Mouse (Mus musculus) ES-CJ7 (cell line): ENCODE results near the gene Slc39a11.
A peak's percentile ranks its signal among the peaks of the same experiment; 100 is the strongest.

ENCODE experiments used
- DNase-seq: peaks from one replicate; pipeline ENCODE4 v3.0.0; 2011; ENCODE audit warnings: low read depth, low spot score

Slc39a11 gene

DNA sequence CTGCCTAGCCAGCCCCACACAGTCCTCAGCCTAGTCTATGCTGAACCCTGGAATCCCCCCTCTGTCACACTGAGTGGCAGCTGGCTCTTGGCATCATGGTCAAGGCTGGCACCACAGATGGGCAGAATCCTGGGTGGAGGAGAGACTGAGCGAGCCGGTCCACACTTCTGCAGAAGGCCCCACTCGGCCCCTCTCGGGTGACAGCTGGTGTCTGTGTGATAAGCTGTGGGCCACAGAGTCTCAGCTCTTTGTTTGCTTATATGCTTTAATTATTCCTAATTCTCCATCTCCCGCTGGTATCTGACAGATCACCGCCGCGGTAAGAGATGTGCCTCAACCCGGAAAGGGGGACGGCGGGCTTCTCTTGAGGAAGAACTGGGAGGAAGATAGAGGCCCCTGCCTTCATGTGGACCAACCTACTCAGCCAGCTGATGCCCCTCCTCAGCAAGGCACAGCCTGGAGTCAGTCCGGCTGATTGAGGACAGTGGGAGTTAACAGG, 182.5 kb downstream of the Slc39a11 start:
- no peak for DNase-seq

- no peak for DNase-seq
Measured at GRCm38 (mm10) chr11:113460118-113460517, 189.8 kb downstream of the Slc39a11 start.

- peak; percentile 45 for DNase-seq
Measured at GRCm38 (mm10) chr11:113458582-113459210, 191.2 kb downstream of the Slc39a11 start.

- no peak for DNase-seq
Measured at GRCm38 (mm10) chr11:113452861-113453568, 196.9 kb downstream of the Slc39a11 start.

GRCm38 (mm10) chr11:113451301-113451700, 198.6 kb downstream of the Slc39a11 start:
- no peak for DNase-seq

DNA sequence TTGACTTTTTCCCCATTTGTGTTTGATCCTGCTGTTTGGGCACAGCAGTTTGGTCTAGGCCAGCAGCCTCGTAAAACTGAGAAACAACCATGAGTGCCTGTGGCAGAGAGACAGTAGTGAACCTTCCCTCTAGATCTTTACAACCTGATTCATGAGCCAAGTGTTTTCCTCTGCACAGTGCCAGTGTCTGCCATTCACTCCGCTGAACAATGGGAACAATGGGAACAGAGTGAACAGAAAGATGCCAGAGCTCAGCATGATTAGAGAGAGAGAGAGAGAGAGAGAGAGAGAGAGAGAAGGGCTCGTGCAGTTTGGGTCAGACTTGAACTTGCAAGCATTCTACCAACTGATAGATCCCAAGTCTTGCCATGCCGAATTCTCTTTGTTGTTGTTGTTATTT, 199.2 kb downstream of the Slc39a11 start:
- no peak for DNase-seq

DNA sequence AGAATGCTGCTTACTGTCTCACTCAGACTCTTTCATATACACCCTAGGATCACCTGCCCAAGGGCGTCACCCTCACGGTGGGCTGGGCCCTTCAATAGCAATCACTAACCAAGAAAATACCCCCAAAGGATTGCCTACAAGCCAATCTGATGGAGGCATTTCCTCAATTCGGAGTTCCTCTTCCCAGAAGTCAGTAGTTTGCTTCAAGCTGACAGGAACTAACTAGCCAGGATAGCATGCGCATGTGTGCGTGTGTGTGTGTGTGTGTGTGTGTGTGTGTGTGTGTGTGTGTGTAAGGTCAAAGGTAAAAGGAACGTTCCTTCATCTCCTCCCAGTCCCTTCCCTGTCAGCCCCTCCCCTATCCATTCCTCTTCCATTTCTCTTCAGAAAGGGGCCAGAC, 199.9 kb downstream of the Slc39a11 start:
- DNase-seq, result no peak

GRCm38 (mm10) chr11:113442036-113442435, 207.8 kb downstream of the Slc39a11 start:
- DNase-seq, result no peak

DNA sequence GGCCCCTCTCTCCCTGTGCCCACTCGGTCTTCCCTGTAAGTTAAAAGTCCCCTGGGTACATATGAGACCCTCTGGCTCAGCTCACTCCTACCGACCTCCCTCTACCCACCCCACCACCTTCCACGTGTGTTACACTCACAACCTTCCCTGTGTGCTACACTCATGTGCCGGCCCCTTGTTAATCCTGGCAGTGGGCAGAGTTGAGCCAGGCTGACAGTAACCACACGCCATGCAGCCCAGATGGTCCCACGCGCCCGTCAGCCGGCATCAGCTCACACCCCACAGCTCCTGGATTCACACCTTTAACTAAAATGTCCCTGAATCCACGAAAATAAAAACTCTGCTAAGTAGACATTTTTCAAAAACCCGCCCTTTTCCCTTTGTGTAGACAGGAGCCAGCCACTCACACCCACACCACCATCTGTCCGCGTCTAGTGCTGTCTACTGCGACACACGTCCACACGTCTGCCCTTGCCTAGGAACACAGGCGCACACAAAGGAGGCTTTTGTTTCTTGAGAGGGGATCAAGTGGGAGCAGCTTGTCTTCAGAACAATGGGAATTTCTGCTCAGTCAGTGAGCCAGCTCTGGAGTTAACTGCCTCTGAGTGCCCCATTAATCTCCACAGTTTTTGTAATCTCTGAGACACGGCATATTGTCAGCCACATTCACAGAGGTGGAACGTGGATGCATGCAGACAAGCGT, 210.4 kb downstream of the Slc39a11 start:
- DNase-seq, result peak; percentile 30

- no peak for DNase-seq
Measured at GRCm38 (mm10) chr11:113438915-113439314, 211.0 kb downstream of the Slc39a11 start.

DNA sequence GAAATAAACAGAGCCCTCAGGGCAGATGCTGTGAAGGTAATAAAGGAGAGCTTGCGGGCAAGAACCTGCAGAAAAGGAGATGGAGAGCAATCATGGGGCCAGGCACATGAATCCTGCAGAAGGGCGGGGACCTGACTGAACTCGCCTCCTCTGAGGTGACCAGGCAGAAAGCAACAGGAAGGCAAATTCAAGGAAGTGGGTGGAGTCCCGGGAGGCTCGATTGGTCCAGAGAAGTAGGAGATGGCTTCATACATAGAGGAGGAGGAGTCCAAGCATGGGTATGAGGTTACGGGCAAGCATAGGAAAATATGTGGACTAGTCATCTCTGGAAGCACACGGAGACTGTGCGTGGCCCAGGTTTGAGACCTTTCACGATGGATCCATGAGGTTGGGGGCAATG, 212.5 kb downstream of the Slc39a11 start:
- DNase-seq, result no peak

DNA sequence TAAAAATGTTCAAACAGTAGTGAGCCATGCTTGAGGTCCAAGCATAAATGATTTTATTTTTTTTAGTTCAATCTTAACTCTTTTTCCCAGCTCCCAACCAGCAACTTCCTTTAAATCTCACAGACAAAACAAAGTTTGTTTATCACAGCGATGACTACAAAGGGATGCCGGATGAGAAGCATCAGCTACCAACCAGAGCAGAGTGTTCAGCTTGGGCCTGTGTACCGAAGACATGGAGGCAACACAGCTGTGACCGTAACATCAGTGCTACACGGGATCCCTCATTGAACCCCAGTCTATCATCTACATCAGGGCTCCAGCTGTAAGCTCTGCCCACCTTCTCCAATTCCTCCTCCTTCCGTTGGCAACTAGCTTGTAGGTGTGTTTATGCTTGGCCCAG, 213.6 kb downstream of the Slc39a11 start:
- DNase-seq, result no peak

DNA sequence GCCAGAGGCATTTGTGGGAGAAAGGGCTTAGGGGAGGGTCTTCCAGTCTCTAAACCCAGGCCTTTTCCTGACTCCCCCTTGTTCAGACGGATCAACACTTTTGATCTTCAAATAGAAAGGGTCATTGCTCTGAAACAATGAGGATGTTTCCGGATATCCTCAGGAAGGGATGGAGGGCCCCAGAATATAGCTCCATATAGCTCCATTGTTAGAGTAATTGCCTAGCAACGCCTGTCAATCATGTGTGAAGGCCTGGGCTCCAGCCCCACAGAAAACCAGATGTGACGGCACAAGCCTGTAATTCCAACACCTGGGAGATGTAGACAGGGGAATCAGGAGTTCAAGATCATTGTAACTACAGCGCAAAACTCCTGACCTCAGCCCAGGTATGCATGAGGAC, 214.2 kb downstream of the Slc39a11 start:
- no peak for DNase-seq

DNA sequence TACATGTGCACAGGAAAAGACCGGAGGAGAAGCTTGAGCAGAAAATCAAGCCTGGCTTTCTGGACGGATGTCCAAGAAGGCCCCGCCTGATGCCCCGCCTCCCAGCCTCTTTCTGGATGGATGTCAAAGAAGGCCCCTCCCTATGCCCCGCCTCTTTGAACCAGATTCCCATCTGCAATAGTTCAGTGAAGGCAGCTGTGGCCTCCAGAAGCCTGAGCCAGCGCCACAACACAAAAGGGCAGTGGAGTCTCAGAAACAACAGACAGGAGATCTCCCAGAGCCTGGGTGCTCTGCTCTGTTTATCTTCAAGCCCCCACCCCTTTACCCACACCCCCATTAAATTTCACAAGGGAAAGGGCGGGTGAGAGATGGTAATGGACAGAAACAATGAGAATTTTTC, 218.7 kb downstream of the Slc39a11 start:
- DNase-seq, result no peak

GRCm38 (mm10) chr11:113425882-113426281, 224.0 kb downstream of the Slc39a11 start:
- no peak for DNase-seq

- DNase-seq, result no peak
Measured at GRCm38 (mm10) chr11:113425454-113425853, 224.4 kb downstream of the Slc39a11 start.

DNA sequence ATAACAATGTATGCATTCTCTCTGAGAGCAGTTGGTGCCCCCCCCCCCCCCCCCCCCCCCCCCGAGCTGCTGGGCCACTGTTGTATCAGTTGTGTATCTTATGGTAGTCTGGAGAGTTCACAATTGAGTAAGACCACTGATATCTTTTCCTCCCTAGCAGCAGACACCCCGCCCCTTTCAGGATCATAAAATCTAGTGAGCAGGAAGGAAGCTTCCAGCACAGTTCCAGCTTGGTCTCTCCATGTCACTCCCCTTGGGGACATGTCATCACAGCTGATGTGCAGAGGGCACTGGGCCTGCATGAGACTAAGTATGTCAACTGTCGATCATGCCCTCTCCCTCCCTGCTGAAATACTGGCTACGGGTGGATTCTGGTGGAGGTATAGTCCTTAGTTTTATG, 225.1 kb downstream of the Slc39a11 start:
- no peak for DNase-seq

DNA sequence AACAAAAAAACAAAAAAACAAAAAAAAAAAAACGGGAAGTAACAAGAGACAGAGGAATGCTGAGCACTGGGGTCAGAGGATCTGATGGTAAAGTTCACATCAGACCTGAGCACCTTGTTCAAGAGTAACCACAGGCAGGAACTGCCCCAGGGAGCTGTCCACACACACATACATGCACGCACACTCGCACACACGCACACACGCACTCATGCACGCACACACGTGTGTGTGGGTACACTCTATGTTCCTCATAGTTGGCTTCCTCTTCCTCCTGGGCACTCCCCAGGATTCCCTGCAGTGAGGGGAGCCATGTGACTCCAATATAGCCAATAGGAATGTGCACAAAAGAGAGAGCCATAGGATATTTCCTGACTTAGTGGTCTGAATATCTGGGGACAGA, 227.3 kb downstream of the Slc39a11 start:
- no peak for DNase-seq

- no peak for DNase-seq
Measured at GRCm38 (mm10) chr11:113418921-113419655, 230.8 kb downstream of the Slc39a11 start.

DNA sequence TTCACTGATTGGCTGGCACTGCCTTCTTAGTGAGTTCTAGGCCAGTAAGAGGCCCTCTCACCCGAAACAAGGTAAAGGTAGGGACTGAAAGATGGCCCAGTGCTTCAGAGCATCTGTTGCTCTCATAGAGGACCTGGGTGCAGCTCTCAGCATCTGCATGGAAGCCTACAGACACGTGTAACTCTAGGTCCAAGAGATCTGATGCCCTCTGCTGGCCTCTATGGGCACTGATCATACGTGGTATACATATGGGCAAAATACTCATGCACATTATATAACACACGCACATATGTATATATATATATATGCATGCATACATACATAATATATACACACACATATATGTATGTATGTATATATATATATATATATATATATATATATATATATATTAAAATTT, 231.9 kb downstream of the Slc39a11 start:
- peak; percentile 44 for DNase-seq

DNA sequence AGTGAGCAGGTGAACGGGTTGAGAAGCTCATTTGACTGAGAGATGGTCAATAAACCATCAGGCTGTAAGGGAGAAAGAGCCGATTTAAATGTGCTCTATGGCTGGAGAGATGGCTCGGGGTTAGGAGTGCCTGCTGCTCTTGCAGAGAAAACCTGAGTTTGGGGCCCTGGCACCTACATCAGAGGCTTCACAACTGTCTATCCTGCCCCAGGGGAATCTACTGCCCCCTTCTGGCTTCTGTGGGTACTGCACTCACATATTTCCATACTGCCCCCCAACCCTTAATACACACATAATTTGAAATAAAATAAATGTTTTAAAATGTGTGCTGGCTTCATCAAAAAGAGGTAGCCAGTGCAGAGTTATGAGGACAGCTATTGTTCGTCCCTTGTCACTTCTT, 237.3 kb downstream of the Slc39a11 start:
- no peak for DNase-seq

- DNase-seq, result no peak
Measured at GRCm38 (mm10) chr11:113411798-113412197, 238.1 kb downstream of the Slc39a11 start.
